Mouse (Mus musculus) stomach, embryonic 15.5 days (tissue): ENCODE measurements at regions not wholly inside any gene's neighbourhood (a gene's known extent, or its start where the extent isn't known, plus 50 kb on each side); places are given as distances from the start of the nearest gene placed in this dataset.
"Not testable (repeated sequence)": the region's sequence is repeated elsewhere in the genome, so short reads cannot be mapped to it uniquely, and the experiment has no call there.

Experiments
- ATAC-seq: fragments of 200-750 bp; cut with Nextera tagmentation; 2 replicates; pipeline ENCODE4 v1.8.0; 2017; ENCODE audit warnings: low read depth, moderate number of reproducible peaks, moderate TSS enrichment; ENCODE audit not compliant: insufficient read depth, low FRiP score
- H3K27ac ChIP-seq: fragments of 300-500 bp; sonication (generic); 2 replicates; pipeline ENCODE4 v1.5.1; 2015; ENCODE audit warnings: mild to moderate bottlenecking, inconsistent platforms
- H3K27me3 ChIP-seq: fragments of 300-500 bp; sonication (generic); replicated peaks from 2 replicates; pipeline ENCODE4 v1.6.1; 2015; ENCODE audit warnings: inconsistent platforms
- H3K36me3 ChIP-seq: fragments of 300-500 bp; sonication (generic); 2 replicates; pipeline ENCODE4 v1.6.1; 2015; ENCODE audit warnings: inconsistent platforms
- H3K4me1 ChIP-seq: fragments of 300-500 bp; sonication (generic); 2 replicates; pipeline ENCODE4 v1.6.1; 2015; ENCODE audit warnings: inconsistent platforms
- H3K4me2 ChIP-seq: fragments of 300-500 bp; sonication (generic); 2 replicates; pipeline ENCODE4 v1.6.1; 2015; ENCODE audit warnings: mild to moderate bottlenecking, inconsistent platforms
- H3K4me3 ChIP-seq: fragments of 300-500 bp; sonication (generic); replicated peaks from 2 replicates; pipeline ENCODE4 v1.5.1; 2015; ENCODE audit warnings: inconsistent platforms
- H3K9ac ChIP-seq: fragments of 300-500 bp; sonication (generic); 2 replicates; pipeline ENCODE4 v1.6.1; 2015; ENCODE audit warnings: inconsistent platforms
- H3K9me3 ChIP-seq: fragments of 300-500 bp; sonication (generic); 2 replicates; pipeline ENCODE4 v1.6.1; 2016; ENCODE audit warnings: inconsistent platforms
- WGBS: fragments of 180-500 bp; shearing (Covaris S2); methylation state at CpG from one replicate; pipeline ENCODE4 v1.1.7; 2015; 5-methylcytosine and 5-hydroxymethylcytosine counted together

DNA sequence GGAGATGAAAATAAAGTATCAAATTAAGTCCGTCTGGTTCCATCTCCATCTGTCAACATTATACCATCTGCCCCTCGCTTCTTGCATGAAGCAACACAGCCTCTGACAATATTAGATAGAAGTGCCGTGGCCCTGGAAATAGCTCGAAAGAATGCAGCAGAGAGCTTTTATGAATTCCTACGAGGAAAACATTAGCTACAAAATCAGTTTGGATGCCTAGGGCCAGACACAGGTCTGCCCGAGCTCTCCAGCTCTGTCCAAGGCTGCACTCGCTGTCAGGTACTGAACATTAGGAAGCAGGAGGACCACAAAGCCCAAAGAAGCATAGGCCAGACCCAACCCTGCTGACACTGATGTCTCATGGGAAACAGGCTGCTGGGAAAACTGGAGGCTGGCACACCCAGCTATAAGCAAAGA lies 192.3 kb downstream of the Tcp10c start:
- no peaks in the 10 kb centered on the region for H3K4me1 ChIP-seq
- peaks cover 16% of the 10 kb centered on the region; the same call in 1 of the 2 replicates for H3K9me3 ChIP-seq
- no peak for ATAC-seq
- no peaks in the 10 kb centered on the region for H3K36me3 ChIP-seq
- H3K27ac ChIP-seq, result no peak overlapping the region
- H3K27me3 ChIP-seq, result no peaks in the 10 kb centered on the region
- no peak overlapping the region for H3K4me2 ChIP-seq
- WGBS, result 78% methylated on average over 7 of the region's 7 CpGs
- no peak overlapping the region for H3K9ac ChIP-seq
- no peak overlapping the region for H3K4me3 ChIP-seq

DNA sequence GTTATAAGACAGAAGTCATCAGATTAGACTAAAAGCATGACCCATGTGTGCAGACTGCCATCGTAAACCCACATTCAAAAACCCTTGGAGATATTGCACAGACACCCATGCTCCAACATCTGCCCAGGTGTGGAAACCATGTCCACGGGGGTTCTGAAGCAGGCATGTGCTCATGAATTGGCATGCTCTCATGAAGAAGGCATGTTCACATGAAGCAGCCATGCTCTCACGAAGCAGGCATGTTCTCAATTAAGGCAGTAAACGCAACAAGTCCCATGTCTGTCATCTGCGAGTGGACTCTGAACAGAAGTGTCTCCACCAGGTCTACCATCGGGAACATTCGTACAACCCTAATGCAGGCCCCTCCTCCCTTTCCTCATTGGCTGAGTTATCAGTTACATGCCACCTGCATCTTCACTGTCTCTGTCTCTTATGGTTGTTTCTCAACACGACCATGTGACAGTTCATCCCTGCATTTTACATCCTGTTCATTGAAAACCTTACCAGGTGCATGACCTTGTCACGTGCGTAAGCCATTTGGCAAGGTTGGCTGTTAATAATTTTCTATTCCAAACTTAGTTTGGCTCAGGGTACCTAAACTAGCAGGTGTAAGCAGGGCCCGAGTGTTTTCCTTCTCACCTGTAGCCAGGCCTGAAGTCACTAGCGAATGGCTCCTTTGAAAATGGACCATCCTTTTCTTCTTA lies 193.4 kb downstream of the Tcp10c start:
- Histone ChIP-seq H3K4me2 (no peak overlapping the region), H3K27ac (no peak overlapping the region), H3K36me3 (no peaks in the 10 kb centered on the region), H3K9ac (no peak overlapping the region), H3K4me1 (no peaks in the 10 kb centered on the region), H3K9me3 (peaks cover 19% of the 10 kb centered on the region; the same call in 1 of the 2 replicates), H3K27me3 (no peaks in the 10 kb centered on the region), H3K4me3 (no peak overlapping the region)
- ATAC-seq, result no peak
- 62% methylated on average over 12 of the region's 12 CpGs for WGBS

DNA sequence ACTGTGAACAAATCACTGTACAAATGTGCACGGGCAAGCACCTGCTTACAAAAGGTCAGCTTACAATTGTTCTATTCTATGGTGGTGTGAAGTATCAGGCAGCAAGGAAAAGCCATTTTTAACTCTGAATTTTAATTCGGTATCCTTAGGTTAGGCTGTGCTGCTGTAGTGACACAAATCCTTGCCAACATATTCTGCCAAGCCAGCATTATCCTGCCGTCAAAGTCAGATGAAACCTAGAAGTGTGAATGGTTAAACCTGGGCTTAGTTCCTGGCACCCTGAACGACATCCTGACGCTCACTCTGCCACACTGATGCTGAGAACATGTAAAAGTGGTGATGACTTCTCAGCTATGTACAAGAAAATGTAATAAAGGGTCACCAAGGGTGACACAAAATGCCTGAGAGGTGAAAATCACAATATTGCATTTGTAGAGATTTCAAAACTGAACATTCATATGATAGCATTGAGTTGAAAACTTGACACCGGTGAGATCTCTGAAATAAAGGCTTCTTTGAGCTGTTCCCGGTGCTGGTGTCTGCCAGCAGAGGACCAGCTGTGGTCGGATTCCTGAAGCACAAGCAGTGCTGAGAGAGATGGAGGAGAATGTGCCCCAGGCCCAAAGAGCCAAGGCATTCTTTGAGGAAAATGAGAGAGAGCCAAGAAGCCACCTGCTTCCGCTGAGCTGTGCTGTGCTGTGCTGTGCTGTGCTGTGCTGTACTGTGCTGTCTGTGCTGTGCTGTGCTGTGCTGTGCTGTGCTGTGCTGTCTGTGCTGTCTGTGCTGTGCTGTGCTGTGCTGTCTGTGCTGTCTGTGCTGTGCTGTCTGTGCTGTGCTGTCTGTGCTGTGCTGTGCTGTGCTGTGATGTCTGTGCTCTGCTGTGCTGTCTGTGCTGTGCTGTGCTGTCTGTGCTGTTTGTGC lies 195.9 kb downstream of the Tcp10c start:
- H3K4me1 ChIP-seq, result no peaks in the 10 kb centered on the region
- H3K36me3 ChIP-seq, result no peaks in the 10 kb centered on the region
- H3K27me3 ChIP-seq, result no peaks in the 10 kb centered on the region
- 66% methylated on average over 9 of the region's 9 CpGs for WGBS
- peak; percentile 59; the same call in 1 of the 2 replicates for ATAC-seq
- H3K9me3 ChIP-seq, result peaks cover 19% of the 10 kb centered on the region; the same call in 1 of the 2 replicates
- no peak overlapping the region for H3K4me3 ChIP-seq
- H3K4me2 ChIP-seq, result no peak overlapping the region
- H3K27ac ChIP-seq, result no peak overlapping the region
- no peak overlapping the region for H3K9ac ChIP-seq

DNA sequence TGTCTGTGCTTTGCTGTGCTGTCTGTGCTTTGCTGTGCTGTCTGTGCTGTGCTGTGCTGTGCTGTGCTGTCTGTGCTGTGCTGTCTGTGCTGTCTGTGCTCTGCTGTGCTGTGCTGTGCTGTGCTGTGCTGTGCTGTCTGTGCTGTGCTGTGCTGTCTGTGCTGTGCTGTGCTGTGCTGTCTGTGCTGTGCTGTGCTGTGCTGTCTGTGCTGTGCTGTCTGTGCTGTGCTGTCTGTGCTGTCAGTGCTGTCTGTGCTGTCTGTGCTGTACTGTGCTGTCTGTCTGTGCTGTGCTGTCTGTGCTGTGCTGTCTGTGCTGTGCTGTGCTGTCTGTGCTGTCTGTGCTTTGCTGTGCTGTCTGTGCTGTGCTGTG lies 196.5 kb downstream of the Tcp10c start:
- H3K9me3 ChIP-seq, result peaks cover 19% of the 10 kb centered on the region; the same call in 1 of the 2 replicates
- not testable (repeated sequence) for H3K4me3 ChIP-seq, H3K27ac ChIP-seq, H3K9ac ChIP-seq, H3K4me2 ChIP-seq, H3K4me1 ChIP-seq, H3K36me3 ChIP-seq, H3K27me3 ChIP-seq
- ATAC-seq, result 0 out of 2 replicates have a peak, but pooled peaks have one; percentile 11

DNA sequence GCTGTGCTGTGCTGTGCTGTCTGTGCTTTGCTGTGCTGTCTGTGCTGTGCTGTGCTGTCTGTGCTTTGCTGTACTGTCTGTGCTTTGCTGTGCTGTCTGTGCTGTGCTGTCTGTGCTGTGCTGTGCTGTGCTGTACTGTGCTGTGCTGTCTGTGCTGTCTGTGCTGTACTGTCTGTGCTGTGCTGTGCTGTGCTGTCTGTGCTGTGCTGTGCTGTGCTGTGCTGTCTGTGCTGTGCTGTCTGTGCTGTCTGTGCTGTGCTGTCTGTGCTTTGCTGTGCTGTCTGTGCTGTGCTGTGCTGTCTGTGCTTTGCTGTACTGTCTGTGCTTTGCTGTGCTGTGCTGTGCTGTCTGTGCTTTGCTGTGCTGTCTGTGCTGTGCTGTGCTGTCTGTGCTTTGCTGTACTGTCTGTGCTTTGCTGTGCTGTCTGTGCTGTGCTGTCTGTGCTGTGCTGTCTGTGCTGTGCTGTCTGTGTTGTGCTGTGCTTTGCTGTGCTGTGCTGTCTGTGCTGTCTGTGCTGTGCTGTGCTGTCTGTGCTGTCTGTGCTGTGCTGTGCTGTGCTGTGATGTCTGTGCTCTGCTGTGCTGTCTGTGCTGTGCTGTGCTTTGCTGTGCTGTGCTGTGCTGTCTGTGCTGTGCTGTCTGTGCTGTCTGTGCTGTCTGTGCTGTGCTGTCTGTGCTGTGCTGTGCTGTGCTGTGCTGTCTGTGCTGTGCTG lies 197.5 kb downstream of the Tcp10c start:
- peak; percentile 51 for ATAC-seq

DNA sequence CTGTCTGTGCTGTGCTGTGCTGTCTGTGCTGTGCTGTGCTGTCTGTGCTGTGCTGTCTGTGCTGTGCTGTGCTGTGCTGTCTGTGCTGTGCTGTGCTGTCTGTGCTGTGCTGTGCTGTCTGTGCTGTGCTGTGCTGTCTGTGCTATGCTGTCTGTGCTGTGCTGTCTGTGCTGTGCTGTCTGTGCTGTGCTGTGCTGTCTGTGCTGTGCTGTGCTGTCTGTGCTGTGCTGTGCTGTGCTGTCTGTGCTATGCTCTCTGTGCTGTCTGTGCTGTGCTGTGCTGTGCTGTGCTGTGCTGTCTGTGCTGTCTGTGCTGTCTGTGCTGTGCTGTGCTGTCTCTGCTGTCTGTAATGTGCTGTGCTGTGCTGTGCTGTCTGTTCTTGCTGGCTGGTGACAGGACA lies 198.5 kb downstream of the Tcp10c start:
- ATAC-seq, result peak; percentile 48
- H3K4me1 ChIP-seq, H3K9ac ChIP-seq, H3K27me3 ChIP-seq, H3K9me3 ChIP-seq, H3K4me2 ChIP-seq, H3K4me3 ChIP-seq, H3K36me3 ChIP-seq, H3K27ac ChIP-seq: not testable (repeated sequence)

More for the DNA sequence above, 197.5 kb downstream of the Tcp10c start:
- peaks cover 15% of the 10 kb centered on the region; the same call in 1 of the 2 replicates for H3K9me3 ChIP-seq
- not testable (repeated sequence) for H3K9ac ChIP-seq, H3K27me3 ChIP-seq, H3K4me3 ChIP-seq, H3K4me2 ChIP-seq, H3K27ac ChIP-seq, H3K36me3 ChIP-seq, H3K4me1 ChIP-seq

DNA sequence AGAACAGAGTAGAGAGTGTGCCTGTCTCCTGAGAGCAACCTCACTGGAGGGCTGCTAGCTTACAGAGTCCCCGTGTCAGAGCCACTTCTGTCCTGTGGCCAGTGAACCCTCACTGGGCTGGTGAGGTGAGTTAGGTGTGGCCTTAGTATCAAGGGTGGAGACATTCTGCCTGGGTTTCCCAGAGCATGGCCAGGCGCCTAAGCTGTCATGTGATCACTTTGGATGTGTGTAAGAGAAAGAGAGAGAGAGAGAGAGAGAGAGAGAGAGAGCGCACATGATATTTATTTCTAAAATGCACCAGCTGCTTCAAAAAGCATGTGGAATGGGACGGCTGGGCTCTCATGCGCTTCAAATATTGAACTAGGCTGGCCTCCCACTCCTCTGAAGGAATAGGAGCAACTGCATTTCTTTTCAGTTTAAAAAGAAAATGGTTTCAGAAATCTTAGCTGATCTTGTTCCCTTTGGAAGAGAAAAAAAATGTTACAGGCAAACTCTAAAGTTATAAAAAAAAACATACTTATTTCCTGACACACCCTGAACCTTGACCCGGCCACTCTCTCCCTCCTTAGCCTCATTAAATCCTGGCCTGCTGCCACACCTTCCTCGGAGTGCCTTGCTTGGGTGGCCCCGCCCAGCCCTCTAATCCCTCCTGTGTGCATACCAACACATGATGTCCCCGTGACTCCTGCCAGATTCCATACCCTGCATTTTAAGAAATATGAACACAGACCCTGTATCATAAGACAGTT lies 201.1 kb downstream of the Tcp10c start:
- not testable (repeated sequence) for H3K4me2 ChIP-seq, H3K4me1 ChIP-seq, H3K27me3 ChIP-seq, H3K36me3 ChIP-seq, H3K9me3 ChIP-seq, H3K9ac ChIP-seq, H3K4me3 ChIP-seq
- WGBS, result 17% methylated on average over 9 of the region's 9 CpGs
- ATAC-seq, result peak; percentile 71; the same call in 1 of the 2 replicates
- H3K27ac ChIP-seq, result peak overlapping the region; percentile 85

DNA sequence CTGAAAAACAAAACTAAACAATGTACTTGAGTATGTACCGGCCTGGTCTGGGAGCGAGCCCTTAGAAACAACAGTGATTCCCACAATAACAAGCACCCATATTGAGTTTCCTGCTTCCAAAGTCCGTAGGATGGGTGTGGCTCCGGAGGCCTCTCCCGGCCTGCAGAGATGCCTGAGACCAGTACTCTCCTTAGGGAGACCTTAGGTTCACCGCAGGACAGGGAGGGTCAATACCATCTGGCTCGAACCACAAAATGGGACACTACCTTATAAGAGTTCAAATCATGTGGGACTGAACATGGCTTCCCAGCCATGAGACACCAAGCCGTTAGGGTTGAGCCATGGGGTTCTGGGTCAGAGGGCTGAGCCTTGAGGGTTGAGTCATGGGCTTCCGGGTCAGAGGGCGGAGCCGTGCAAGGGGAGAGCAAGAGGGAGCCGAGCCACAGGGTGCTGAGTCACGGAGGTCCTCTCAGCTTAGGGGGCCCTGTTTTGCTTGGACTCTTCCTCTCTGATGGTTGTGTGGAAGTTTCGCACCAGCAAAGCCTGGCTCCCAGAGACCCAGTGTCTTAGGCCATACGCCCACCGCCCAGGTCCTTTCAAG lies 201.8 kb downstream of the Tcp10c start:
- H3K4me2 ChIP-seq, H3K9me3 ChIP-seq, ATAC-seq, H3K4me1 ChIP-seq, H3K27me3 ChIP-seq, H3K36me3 ChIP-seq, H3K9ac ChIP-seq, H3K4me3 ChIP-seq: not testable (repeated sequence)
- peak overlapping the region; percentile 61 for H3K27ac ChIP-seq
- WGBS, result 72% methylated on average over 16 of the region's 16 CpGs

DNA sequence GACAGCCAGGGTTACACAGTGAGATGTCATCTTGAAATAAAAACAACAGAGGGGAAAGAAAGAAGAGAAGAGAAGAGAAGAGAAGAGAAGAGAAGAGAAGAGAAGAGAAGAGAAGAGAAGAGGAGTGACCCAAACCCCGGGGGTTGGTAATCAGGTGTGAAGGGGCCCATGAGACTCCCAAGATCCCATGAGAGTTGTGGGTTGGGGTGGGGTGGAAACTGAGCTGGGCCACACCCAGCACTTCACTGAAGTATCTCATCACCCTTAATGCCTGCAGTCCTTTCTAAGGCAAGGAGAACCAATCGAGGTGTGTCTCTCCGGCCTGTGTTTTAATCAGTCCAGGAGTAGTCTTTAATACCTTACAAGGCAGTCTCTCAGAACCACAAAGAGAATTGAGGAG lies 201.5 kb upstream of the Afdn start:
- WGBS, result 53% methylated on average over 3 of the region's 3 CpGs
- H3K27ac ChIP-seq, result no peak overlapping the region

DNA sequence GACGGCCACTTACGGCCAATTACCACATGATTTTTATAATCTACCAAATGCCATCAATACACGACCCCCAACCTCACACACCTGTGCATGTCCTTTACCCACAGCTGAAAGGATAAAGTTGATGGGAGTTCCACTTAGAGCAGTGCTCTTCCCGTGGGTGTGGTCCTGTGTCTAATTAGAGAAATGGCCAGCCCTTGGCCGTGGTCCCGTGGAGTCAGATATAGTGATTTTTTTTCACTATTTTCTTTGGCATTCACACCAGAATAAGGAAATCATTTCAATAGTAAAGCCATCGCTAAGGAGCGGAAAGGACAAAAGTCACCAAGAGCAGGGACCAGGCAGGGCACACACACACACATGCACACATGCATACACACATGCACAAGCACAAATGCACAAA lies 199.0 kb upstream of the Afdn start:
- no peaks in the 10 kb centered on the region for H3K27me3 ChIP-seq
- no peaks in the 10 kb centered on the region for H3K36me3 ChIP-seq
- no peak overlapping the region for H3K27ac ChIP-seq
- ATAC-seq, result no peak
- no peak overlapping the region for H3K4me3 ChIP-seq
- no peak overlapping the region for H3K4me2 ChIP-seq
- WGBS, result 74% methylated on average over 8 of the region's 8 CpGs
- H3K4me1 ChIP-seq, result no peaks in the 10 kb centered on the region
- H3K9ac ChIP-seq, result no peak overlapping the region
- no peaks in the 10 kb centered on the region for H3K9me3 ChIP-seq

More for the DNA sequence above, 201.5 kb upstream of the Afdn start:
- Histone ChIP-seq H3K4me1 (0 out of 2 replicates have a peak, but pooled peaks cover 3% of the 10 kb centered on the region), H3K9me3 (no peaks in the 10 kb centered on the region), H3K4me3 (no peak overlapping the region), H3K9ac (no peak overlapping the region), H3K27me3 (no peaks in the 10 kb centered on the region), H3K36me3 (no peaks in the 10 kb centered on the region), H3K4me2 (no peak overlapping the region)
- no peak for ATAC-seq

DNA sequence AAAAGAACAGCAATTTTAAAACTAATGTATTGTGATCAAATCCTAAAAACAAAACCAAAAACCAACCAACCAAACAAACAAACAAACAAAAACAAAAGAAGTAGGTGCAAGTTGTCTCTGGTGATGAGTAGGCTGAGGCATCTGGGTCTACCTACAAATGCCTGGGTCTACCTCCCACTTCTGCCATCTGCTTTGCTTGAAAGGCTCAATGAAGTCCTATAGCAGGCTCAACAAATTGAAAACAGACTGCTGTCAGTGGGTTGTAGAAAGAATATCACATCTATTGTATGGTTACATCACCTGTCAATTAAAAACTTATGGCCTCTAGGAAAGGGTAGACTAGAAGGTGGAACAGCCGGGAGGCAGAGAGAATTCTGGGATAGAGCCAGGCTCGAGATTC lies 197.4 kb upstream of the Afdn start:
- Histone ChIP-seq H3K27me3 (no peaks in the 10 kb centered on the region), H3K9me3 (no peaks in the 10 kb centered on the region), H3K4me1 (no peaks in the 10 kb centered on the region), H3K9ac (no peak overlapping the region), H3K4me2 (no peak overlapping the region), H3K4me3 (no peak overlapping the region), H3K27ac (no peak overlapping the region), H3K36me3 (no peaks in the 10 kb centered on the region)
- WGBS, result 80% methylated on average over 2 of the region's 2 CpGs
- no peak for ATAC-seq
